Mouse (Mus musculus) kidney, embryonic 16.5 days (tissue): ENCODE measurements around the gene Omt2a. TPM values are rescaled to one million over a fixed set of nuclear protein-coding genes. Genes with fewer than 3 reads are reported as not detected.
"Not testable (repeated sequence)": the region's sequence is repeated elsewhere in the genome, so short reads cannot be mapped to it uniquely, and the experiment has no call there.

Experiments used
- ATAC-seq: fragments of 200-750 bp; cut with Nextera tagmentation; 2 replicates; pipeline ENCODE4 v1.8.0; 2017; ENCODE audit warnings: moderate TSS enrichment; ENCODE audit not compliant: low FRiP score, low TSS enrichment
- H3K27ac ChIP-seq: fragments of 300-500 bp; sonication (generic); 2 replicates; pipeline ENCODE4 v1.5.1; 2014; ENCODE audit warnings: low read length
- H3K27me3 ChIP-seq: fragments of 300-500 bp; sonication (generic); 2 replicates; pipeline ENCODE4 v1.6.1; 2014; ENCODE audit warnings: low read length, control low read depth, mixed read lengths; ENCODE audit not compliant: insufficient read depth
- H3K36me3 ChIP-seq: fragments of 300-500 bp; sonication (generic); 2 replicates; pipeline ENCODE4 v1.6.1; 2014; ENCODE audit warnings: low read length, control low read depth, mixed read lengths; ENCODE audit not compliant: insufficient read depth
- H3K4me1 ChIP-seq: fragments of 300-500 bp; sonication (generic); 2 replicates; pipeline ENCODE4 v1.6.1; 2014; ENCODE audit warnings: low read length, control low read depth, mixed read lengths; ENCODE audit not compliant: insufficient read depth
- H3K4me2 ChIP-seq: fragments of 300-500 bp; sonication (generic); replicated peaks from 2 replicates; pipeline ENCODE4 v1.6.1; 2014; ENCODE audit warnings: low read depth, low read length
- H3K4me3 ChIP-seq: fragments of 300-500 bp; sonication (generic); 2 replicates; pipeline ENCODE4 v1.5.1; 2014; ENCODE audit warnings: mild to moderate bottlenecking, low read length
- H3K9ac ChIP-seq: fragments of 300-500 bp; sonication (generic); replicated peaks from 2 replicates; pipeline ENCODE4 v1.6.1; 2014; ENCODE audit warnings: low read length
- H3K9me3 ChIP-seq: fragments of 300-500 bp; sonication (generic); 2 replicates; pipeline ENCODE4 v1.6.1; 2016; ENCODE audit warnings: low read length, control low read depth
- WGBS: fragments of 180-500 bp; shearing (Covaris S2); extraction: QIAGEN DNeasy Blood & Tissue Kit; methylation state at CpG from one replicate; pipeline ENCODE4 v1.1.7; 2014; 5-methylcytosine and 5-hydroxymethylcytosine counted together
- polyA plus RNA-seq: library from polyadenylated mRNA; unstranded; fragments of >200 nt; fragmentation: Nextera tagmentation; extraction: Ambion mirVana; gene quantifications from 2 replicates; pipeline ENCODE4 v1.2.1, GENCODE M21; 2015

Gene Omt2a
- polyA plus RNA-seq, 1 experiment from 2014 or later = not detected

DNA sequence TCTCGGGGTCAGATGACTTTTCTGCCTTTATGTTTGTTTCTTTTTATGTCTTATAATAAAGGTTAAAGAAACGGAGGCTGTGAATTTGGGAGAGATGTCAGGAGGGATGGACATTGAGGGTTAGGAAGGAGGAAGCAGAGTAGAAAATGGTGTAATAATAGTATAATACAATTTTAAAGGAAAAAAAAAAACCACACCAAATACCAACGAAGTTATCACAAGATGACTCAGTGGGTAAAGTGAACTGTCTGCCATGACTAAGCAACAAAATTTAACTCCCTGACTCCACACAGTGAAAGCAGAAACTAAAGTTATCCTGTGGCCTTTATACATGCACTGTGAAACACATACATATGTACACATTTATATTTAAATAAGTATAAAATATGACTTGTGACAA is 43.7 kb downstream of the Omt2a start:
- not testable (repeated sequence) for H3K4me1 ChIP-seq, H3K9me3 ChIP-seq, H3K4me2 ChIP-seq, ATAC-seq, H3K36me3 ChIP-seq, H3K27me3 ChIP-seq, H3K27ac ChIP-seq, H3K4me3 ChIP-seq, H3K9ac ChIP-seq
- WGBS = 86% methylated on average over 3 of the region's 3 CpGs

Other genes starting within 250 kb of the Omt2a start
- gene Fbxo9, start 205.7 kb downstream of the Omt2a start, polyA plus RNA-seq = 44.3 and 45.2 TPM in 2 replicates
- 21.7 and 24.5 TPM in 2 replicates for gene Ick, start 205.6 kb downstream of the Omt2a start, polyA plus RNA-seq
- gene Gsta4, start 132.0 kb downstream of the Omt2a start, polyA plus RNA-seq = 134 and 150 TPM in 2 replicates
- gene Gsta1, start 84.1 kb downstream of the Omt2a start, polyA plus RNA-seq = 2.8 TPM in 2 replicates
- gene Gm3776, start 57.7 kb downstream of the Omt2a start, polyA plus RNA-seq = 0.58 and 1.5 TPM in 2 replicates
- 30.2 and 34.9 TPM in 2 replicates for gene Gm10639, start 24.9 kb downstream of the Omt2a start, polyA plus RNA-seq
- not detected in 2 replicates for gene Omt2b, start 12.8 kb upstream of the Omt2a start, polyA plus RNA-seq
- 92.0 and 109 TPM in 2 replicates for gene Gsta2, start 41.0 kb upstream of the Omt2a start, polyA plus RNA-seq
- gene Dppa5a, start 53.4 kb upstream of the Omt2a start, polyA plus RNA-seq = 0.27 TPM in 1 of 2 replicates, not detected in the other
- gene Ooep, start 63.9 kb upstream of the Omt2a start, polyA plus RNA-seq = 1.6 and 2.0 TPM in 2 replicates
- 0.28 and 0.50 TPM in 2 replicates for gene Ddx43, start 81.0 kb upstream of the Omt2a start, polyA plus RNA-seq
- 2.1 and 2.8 TPM in 2 replicates for gene Cgas, start 128.4 kb upstream of the Omt2a start, polyA plus RNA-seq
- gene Mto1, start 133.4 kb upstream of the Omt2a start, polyA plus RNA-seq = 27.9 and 30.1 TPM in 2 replicates
- 0.65 and 0.66 TPM in 2 replicates for gene Gm17324, start 134.0 kb upstream of the Omt2a start, polyA plus RNA-seq
- gene Eef1a1, start 174.4 kb upstream of the Omt2a start, polyA plus RNA-seq = 5,008 and 5,126 TPM in 2 replicates